Mouse (Mus musculus) layer of hippocampus, adult 9-10 months (tissue): ENCODE measurements around the gene Pard3b.

Experiments used
- DNase-seq: peaks from one replicate; pipeline ENCODE4 v3.0.0; 2022; ENCODE audit warnings: low spot score

Gene Pard3b

GRCm38 (mm10) chr1:62449193-62449875 is 810.7 kb downstream of the Pard3b start:
- no peak for DNase-seq

GRCm38 (mm10) chr1:62465536-62465935 is 826.9 kb downstream of the Pard3b start:
- DNase-seq: no peak

- no peak for DNase-seq
These were observed 827.9 kb downstream of the Pard3b start for GRCm38 (mm10) chr1:62466544-62466943.

GRCm38 (mm10) chr1:62483059-62483458 is 844.4 kb downstream of the Pard3b start:
- DNase-seq: no peak

- no peak for DNase-seq
These were observed 850.2 kb downstream of the Pard3b start for GRCm38 (mm10) chr1:62488871-62489270.

GRCm38 (mm10) chr1:62499146-62499545 is 860.5 kb downstream of the Pard3b start:
- DNase-seq: no peak

- DNase-seq: no peak
These were observed 871.9 kb downstream of the Pard3b start for GRCm38 (mm10) chr1:62510501-62510900.

- DNase-seq: no peak
These were observed 873.1 kb downstream of the Pard3b start for GRCm38 (mm10) chr1:62511681-62512080.

- no peak for DNase-seq
These were observed 880.1 kb downstream of the Pard3b start for GRCm38 (mm10) chr1:62518621-62519213.

GRCm38 (mm10) chr1:62521368-62521767 is 882.7 kb downstream of the Pard3b start:
- DNase-seq: no peak

GRCm38 (mm10) chr1:62522761-62523160 is 884.1 kb downstream of the Pard3b start:
- DNase-seq: no peak

- DNase-seq: no peak
These were observed 889.2 kb downstream of the Pard3b start for GRCm38 (mm10) chr1:62527788-62528187.

- no peak for DNase-seq
These were observed 891.3 kb downstream of the Pard3b start for GRCm38 (mm10) chr1:62529941-62530340.

GRCm38 (mm10) chr1:62532426-62533126 is 894.0 kb downstream of the Pard3b start:
- no peak for DNase-seq

- no peak for DNase-seq
These were observed 910.3 kb downstream of the Pard3b start for GRCm38 (mm10) chr1:62548953-62549352.

GRCm38 (mm10) chr1:62550546-62550945 is 911.9 kb downstream of the Pard3b start:
- no peak for DNase-seq

- no peak for DNase-seq
These were observed 912.9 kb downstream of the Pard3b start for GRCm38 (mm10) chr1:62551516-62551915.

GRCm38 (mm10) chr1:62555838-62556237 is 917.2 kb downstream of the Pard3b start:
- DNase-seq: no peak

- no peak for DNase-seq
These were observed 924.4 kb downstream of the Pard3b start for GRCm38 (mm10) chr1:62562987-62563386.

- DNase-seq: no peak
These were observed 925.9 kb downstream of the Pard3b start for GRCm38 (mm10) chr1:62564245-62565119.

GRCm38 (mm10) chr1:62565120-62565809 is 926.6 kb downstream of the Pard3b start:
- DNase-seq: no peak

- DNase-seq: no peak
These were observed 928.0 kb downstream of the Pard3b start for GRCm38 (mm10) chr1:62566596-62566995.
